Mouse (Mus musculus): ENCODE results near the gene Snap47.

GRCm38 (mm10) chr11:59496672-59497310 lies 45.8 kb upstream of the Snap47 start:
- no peak for TF ChIP-seq CTCF (IDR thresholded peaks at IDR 0.05; ENCODE audit: control insufficient read depth, insufficient read depth, low read length)
- no peak for TF ChIP-seq POLR2A (IDR thresholded peaks at IDR 0.05; ENCODE audit: borderline replicate concordance, control insufficient read depth, low read depth, low read length)
